Mouse (Mus musculus) v-Abl transformed pro-B cells (cell line): ENCODE data around the gene Stambpl1.

Source experiments
- in situ Hi-C, 2 experiments: fragments of 400-800 bp; cut with MboI; formaldehyde crosslinking; loops; one replicate each; pipeline ENCODE4 v1.15.1; 2025; ENCODE audit not compliant: unreplicated experiment in 2 of 2

The Stambpl1 gene

GRCm38 (mm10) chr19:34194132-34194745 lies 2.2 kb downstream of the Stambpl1 start:
- in situ Hi-C loops: no loop called here

- in situ Hi-C loops: no loop called here
Measured at GRCm38 (mm10) chr19:34195031-34195430, 3.0 kb downstream of the Stambpl1 start.

GRCm38 (mm10) chr19:34198066-34198465 lies 6.0 kb downstream of the Stambpl1 start:
- in situ Hi-C loops: no loop called here

- in situ Hi-C loops: no loop called here
Measured at GRCm38 (mm10) chr19:34198901-34199300, 6.9 kb downstream of the Stambpl1 start.

- in situ Hi-C loops: no loop called here
Measured at GRCm38 (mm10) chr19:34199488-34199887, 7.5 kb downstream of the Stambpl1 start.

GRCm38 (mm10) chr19:34202668-34203067 lies 10.6 kb downstream of the Stambpl1 start:
- in situ Hi-C loops: loop anchor here (25.0 kb wide), 3 partner anchors 1090 to 1490 kb away; no protein-coding TSS in a partner anchor

- in situ Hi-C loops: loop anchor here (25.0 kb wide), 3 partner anchors 1094 to 1494 kb away; no protein-coding TSS in a partner anchor
Measured at GRCm38 (mm10) chr19:34206128-34206527, 14.1 kb downstream of the Stambpl1 start.

GRCm38 (mm10) chr19:34206760-34207440 lies 14.9 kb downstream of the Stambpl1 start:
- in situ Hi-C loops: loop anchor here (25.0 kb wide), 3 partner anchors 1095 to 1495 kb away; no protein-coding TSS in a partner anchor

- in situ Hi-C loops: loop anchor here (25.0 kb wide), 3 partner anchors 1097 to 1497 kb away; no protein-coding TSS in a partner anchor
Measured at GRCm38 (mm10) chr19:34209031-34209430, 17.0 kb downstream of the Stambpl1 start.

GRCm38 (mm10) chr19:34209930-34210581 lies 18.0 kb downstream of the Stambpl1 start:
- in situ Hi-C loops: loop anchor here (10.0 to 25.0 kb wide), 5 partner anchors 985 to 1498 kb away; no protein-coding TSS in a partner anchor

- in situ Hi-C loops: loop anchor here (10.0 to 25.0 kb wide), 5 partner anchors 986 to 1499 kb away; no protein-coding TSS in a partner anchor
Measured at GRCm38 (mm10) chr19:34210841-34211240, 18.8 kb downstream of the Stambpl1 start.

- in situ Hi-C loops: loop anchor here (10.0 to 25.0 kb wide), 5 partner anchors 988 to 1500 kb away; no protein-coding TSS in a partner anchor
Measured at GRCm38 (mm10) chr19:34212489-34213250, 20.6 kb downstream of the Stambpl1 start.

- in situ Hi-C loops: loop anchor here (10.0 to 25.0 kb wide), 5 partner anchors 988 to 1501 kb away; no protein-coding TSS in a partner anchor
Measured at GRCm38 (mm10) chr19:34213251-34213645, 21.2 kb downstream of the Stambpl1 start.

GRCm38 (mm10) chr19:34214136-34214535 lies 22.1 kb downstream of the Stambpl1 start:
- in situ Hi-C loops: loop anchor here (10.0 to 25.0 kb wide), 5 partner anchors 989 to 1502 kb away; no protein-coding TSS in a partner anchor

GRCm38 (mm10) chr19:34216956-34217355 lies 24.9 kb downstream of the Stambpl1 start:
- in situ Hi-C loops: loop anchor here (5.0 to 25.0 kb wide), 6 partner anchors 992 to 1505 kb away; partner anchors contain the start of gene Pten (in 1 of the 2)

GRCm38 (mm10) chr19:34217761-34218160 lies 25.7 kb downstream of the Stambpl1 start:
- in situ Hi-C loops: loop anchor here (5.0 to 25.0 kb wide), 6 partner anchors 993 to 1505 kb away; partner anchors contain the start of gene Pten (in 1 of the 2)

GRCm38 (mm10) chr19:34219260-34219968 lies 27.4 kb downstream of the Stambpl1 start:
- in situ Hi-C loops: loop anchor here (5.0 to 25.0 kb wide), 6 partner anchors 995 to 1507 kb away; partner anchors contain the start of gene Pten (in 1 of the 2)

GRCm38 (mm10) chr19:34220732-34221380 lies 28.8 kb downstream of the Stambpl1 start:
- in situ Hi-C loops: loop anchor here (5.0 to 25.0 kb wide), 6 partner anchors 34 to 1976 kb away; partner anchors contain the start of gene Ankrd22 (in 2 of the 2)
